Mouse (Mus musculus): ENCODE results near the gene Gdpd2. TPM values are rescaled to one million over a fixed set of nuclear protein-coding genes. Genes with fewer than 3 reads are reported as not detected.

Gdpd2 gene
- polyA plus RNA-seq, 1 experiment from 2014 or later, result 54.6 TPM

DNA sequence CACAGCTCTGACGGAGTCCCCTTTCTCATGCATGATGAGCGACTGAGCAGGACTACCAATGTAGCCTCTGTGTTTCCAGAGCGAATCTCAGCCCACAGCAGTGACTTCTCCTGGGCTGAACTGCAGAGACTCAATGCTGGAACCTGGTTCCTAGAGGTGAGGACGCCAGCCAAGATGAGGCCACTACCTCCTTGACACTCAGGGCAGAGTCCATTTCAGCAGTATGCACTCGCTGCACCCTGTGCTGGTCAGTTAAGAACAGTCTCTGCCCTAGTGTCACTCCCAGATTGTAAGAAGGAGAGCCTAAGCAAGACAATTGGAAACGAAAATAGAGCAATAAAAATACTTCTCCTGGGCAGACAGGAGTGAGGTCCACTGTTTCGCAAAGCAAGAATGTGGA lies 4.7 kb downstream of the Gdpd2 start:
- H3K9me3 ChIP-seq (replicated peaks; ENCODE audit: control insufficient read depth, low read length, poor library complexity, severe bottlenecking), result no peaks in the 10 kb centered on the region
- H3K4me3 ChIP-seq (ENCODE audit: low read depth, low read length), result no peak overlapping the region
- no peak overlapping the region for H3K27ac ChIP-seq (ENCODE audit: low read length)
- WGBS, result 83% methylated on average over 7 of the region's 7 CpGs
- ATAC-seq, result no peak
- H3K27me3 ChIP-seq (ENCODE audit: control insufficient read depth, insufficient read depth, low read depth, low read length), result no peaks in the 10 kb centered on the region
- H3K4me2 ChIP-seq (ENCODE audit: low read length), result no peak overlapping the region
- H3K36me3 ChIP-seq (ENCODE audit: control insufficient read depth, insufficient read depth, low read length), result no peaks in the 10 kb centered on the region
- H3K4me1 ChIP-seq (ENCODE audit: control insufficient read depth, insufficient read depth, low read length), result peaks cover 5% of the 10 kb centered on the region; the same call in 1 of the 2 replicates
- no peak overlapping the region for H3K9ac ChIP-seq (ENCODE audit: low read depth, low read length)

- no peaks in the 10 kb centered on the region for H3K36me3 ChIP-seq (ENCODE audit: control insufficient read depth, insufficient read depth, low read length)
- H3K4me3 ChIP-seq (ENCODE audit: low read depth, low read length), result peak overlapping the region; percentile 35
- H3K27ac ChIP-seq (ENCODE audit: low read length), result no peak overlapping the region; the same call in 1 of the 2 replicates
- peak; percentile 80 for ATAC-seq
- no peaks in the 10 kb centered on the region for H3K9me3 ChIP-seq (replicated peaks; ENCODE audit: control insufficient read depth, low read length, poor library complexity, severe bottlenecking)
- peak overlapping the region; percentile 50 for H3K9ac ChIP-seq (ENCODE audit: low read depth, low read length)
- no peaks in the 10 kb centered on the region for H3K27me3 ChIP-seq (ENCODE audit: control insufficient read depth, insufficient read depth, low read depth, low read length)
- WGBS, result 14% methylated on average over 14 of the region's 14 CpGs
- H3K4me2 ChIP-seq (ENCODE audit: low read length), result peak overlapping the region; percentile 54
- H3K4me1 ChIP-seq (ENCODE audit: control insufficient read depth, insufficient read depth, low read length), result no peaks in the 10 kb centered on the region
Observed at GRCm38 (mm10) chrX:100738918-100739317, 9.2 kb downstream of the Gdpd2 start.

- H3K27me3 ChIP-seq (ENCODE audit: control insufficient read depth, insufficient read depth, low read depth, low read length), result no peaks in the 10 kb centered on the region
- H3K9ac ChIP-seq (ENCODE audit: low read depth, low read length), result peak overlapping the region; percentile 50
- peak overlapping the region; percentile 54 for H3K4me2 ChIP-seq (ENCODE audit: low read length)
- H3K36me3 ChIP-seq (ENCODE audit: control insufficient read depth, insufficient read depth, low read length), result no peaks in the 10 kb centered on the region
- no peaks in the 10 kb centered on the region for H3K4me1 ChIP-seq (ENCODE audit: control insufficient read depth, insufficient read depth, low read length)
- H3K4me3 ChIP-seq (ENCODE audit: low read depth, low read length), result peak overlapping the region; percentile 35
- peak overlapping the region; percentile 28; the same call in 1 of the 2 replicates for H3K27ac ChIP-seq (ENCODE audit: low read length)
- ATAC-seq, result peak; percentile 85
- 20% methylated on average over 10 of the region's 10 CpGs for WGBS
- no peaks in the 10 kb centered on the region for H3K9me3 ChIP-seq (replicated peaks; ENCODE audit: control insufficient read depth, low read length, poor library complexity, severe bottlenecking)
Observed at GRCm38 (mm10) chrX:100739443-100739842, 9.8 kb downstream of the Gdpd2 start.

- H3K9ac ChIP-seq (ENCODE audit: low read depth, low read length), result no peak overlapping the region
- no peak overlapping the region for H3K4me2 ChIP-seq (ENCODE audit: low read length)
- WGBS, result 68% methylated on average over 6 of the region's 6 CpGs
- no peak overlapping the region for H3K27ac ChIP-seq (ENCODE audit: low read length)
- H3K27me3 ChIP-seq (ENCODE audit: control insufficient read depth, insufficient read depth, low read depth, low read length), result no peaks in the 10 kb centered on the region
- no peaks in the 10 kb centered on the region for H3K4me1 ChIP-seq (ENCODE audit: control insufficient read depth, insufficient read depth, low read length)
- H3K36me3 ChIP-seq (ENCODE audit: control insufficient read depth, insufficient read depth, low read length), result no peaks in the 10 kb centered on the region
- H3K4me3 ChIP-seq (ENCODE audit: low read depth, low read length), result no peak overlapping the region
- no peaks in the 10 kb centered on the region for H3K9me3 ChIP-seq (replicated peaks; ENCODE audit: control insufficient read depth, low read length, poor library complexity, severe bottlenecking)
- no peak for ATAC-seq
Observed at GRCm38 (mm10) chrX:100740785-100741184, 11.1 kb downstream of the Gdpd2 start.

- WGBS, result 15% methylated on average over 10 of the region's 10 CpGs
- H3K4me1 ChIP-seq (ENCODE audit: control insufficient read depth, insufficient read depth, low read length), result no peaks in the 10 kb centered on the region
- no peak overlapping the region for H3K4me3 ChIP-seq (ENCODE audit: low read depth, low read length)
- no peak overlapping the region for H3K9ac ChIP-seq (ENCODE audit: low read depth, low read length)
- no peak overlapping the region for H3K27ac ChIP-seq (ENCODE audit: low read length)
- no peaks in the 10 kb centered on the region for H3K9me3 ChIP-seq (replicated peaks; ENCODE audit: control insufficient read depth, low read length, poor library complexity, severe bottlenecking)
- no peaks in the 10 kb centered on the region for H3K36me3 ChIP-seq (ENCODE audit: control insufficient read depth, insufficient read depth, low read length)
- peak; percentile 81 for ATAC-seq
- H3K27me3 ChIP-seq (ENCODE audit: control insufficient read depth, insufficient read depth, low read depth, low read length), result no peaks in the 10 kb centered on the region
- no peak overlapping the region for H3K4me2 ChIP-seq (ENCODE audit: low read length)
Observed at GRCm38 (mm10) chrX:100741940-100742339, 12.3 kb downstream of the Gdpd2 start.

DNA sequence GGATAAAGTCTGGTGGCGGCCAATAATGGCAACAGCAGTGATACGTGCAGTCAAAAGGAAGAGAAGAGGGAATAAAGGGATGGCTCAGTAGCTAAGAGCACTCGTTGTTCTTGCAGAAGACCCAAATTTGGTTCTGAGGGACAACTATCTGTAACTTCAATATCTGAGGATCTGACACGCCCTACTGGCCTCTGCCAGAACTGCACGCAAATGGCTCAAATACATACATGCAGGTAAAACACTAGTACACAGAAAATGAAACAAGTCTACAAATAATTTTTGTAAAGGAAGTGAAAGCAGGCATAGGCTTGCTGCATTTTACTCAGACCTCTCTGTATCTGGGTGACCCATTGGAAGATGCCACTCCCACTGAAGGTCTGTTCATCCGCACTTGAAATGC lies 36.2 kb downstream of the Gdpd2 start:
- Histone ChIP-seq H3K36me3 (ENCODE audit: control insufficient read depth, insufficient read depth, low read length) (no peaks in the 10 kb centered on the region), H3K4me2 (ENCODE audit: low read length) (no peak overlapping the region), H3K27me3 (ENCODE audit: control insufficient read depth, insufficient read depth, low read depth, low read length) (no peaks in the 10 kb centered on the region), H3K9me3 (replicated peaks; ENCODE audit: control insufficient read depth, low read length, poor library complexity, severe bottlenecking) (no peaks in the 10 kb centered on the region), H3K9ac (ENCODE audit: low read depth, low read length) (no peak overlapping the region), H3K4me3 (ENCODE audit: low read depth, low read length) (no peak overlapping the region), H3K27ac (ENCODE audit: low read length) (no peak overlapping the region), H3K4me1 (ENCODE audit: control insufficient read depth, insufficient read depth, low read length) (peaks cover 5% of the 10 kb centered on the region)
- WGBS, result 80% methylated on average over 6 of the region's 6 CpGs
- no peak for ATAC-seq

- Histone ChIP-seq H3K36me3 (ENCODE audit: control insufficient read depth, insufficient read depth, low read length) (no peaks in the 10 kb centered on the region), H3K4me2 (ENCODE audit: low read length) (peak within 1 kb of the TSS; percentile 71), H3K9ac (ENCODE audit: low read depth, low read length) (peak within 1 kb of the TSS; percentile 89), H3K4me3 (ENCODE audit: low read depth, low read length) (peak within 1 kb of the TSS; percentile 70), H3K4me1 (ENCODE audit: control insufficient read depth, insufficient read depth, low read length) (peaks cover 5% of the 10 kb centered on the region), H3K9me3 (replicated peaks; ENCODE audit: control insufficient read depth, low read length, poor library complexity, severe bottlenecking) (no peaks in the 10 kb centered on the region), H3K27ac (ENCODE audit: low read length) (peak within 1 kb of the TSS; percentile 82), H3K27me3 (ENCODE audit: control insufficient read depth, insufficient read depth, low read depth, low read length) (no peaks in the 10 kb centered on the region)
- WGBS, result 20% methylated on average over 24 of the region's 26 CpGs
- ATAC-seq, result peak; percentile 93
Observed at GRCm38 (mm10) chrX:100767181-100767884, 37.7 kb downstream of the Gdpd2 start, which contains the start of gene Dlg3. Gene Dlg3 (plus strand): TSS chrX:100767722.

GRCm38 (mm10) chrX:100767885-100768626 lies 38.4 kb downstream of the Gdpd2 start:
- no peaks in the 10 kb centered on the region for H3K36me3 ChIP-seq (ENCODE audit: control insufficient read depth, insufficient read depth, low read length)
- peak overlapping the region; percentile 70 for H3K4me3 ChIP-seq (ENCODE audit: low read depth, low read length)
- peak overlapping the region; percentile 82 for H3K27ac ChIP-seq (ENCODE audit: low read length)
- H3K4me2 ChIP-seq (ENCODE audit: low read length), result peak overlapping the region; percentile 71
- peaks cover 5% of the 10 kb centered on the region for H3K4me1 ChIP-seq (ENCODE audit: control insufficient read depth, insufficient read depth, low read length)
- 20% methylated on average over 27 of the region's 36 CpGs for WGBS
- H3K27me3 ChIP-seq (ENCODE audit: control insufficient read depth, insufficient read depth, low read depth, low read length), result no peaks in the 10 kb centered on the region
- peak overlapping the region; percentile 89 for H3K9ac ChIP-seq (ENCODE audit: low read depth, low read length)
- H3K9me3 ChIP-seq (replicated peaks; ENCODE audit: control insufficient read depth, low read length, poor library complexity, severe bottlenecking), result no peaks in the 10 kb centered on the region
- peak; percentile 72 for ATAC-seq

GRCm38 (mm10) chrX:100769281-100769680 lies 39.6 kb downstream of the Gdpd2 start:
- Histone ChIP-seq H3K27me3 (ENCODE audit: control insufficient read depth, insufficient read depth, low read depth, low read length) (no peaks in the 10 kb centered on the region), H3K4me3 (ENCODE audit: low read depth, low read length) (peak overlapping the region; percentile 70), H3K36me3 (ENCODE audit: control insufficient read depth, insufficient read depth, low read length) (no peaks in the 10 kb centered on the region), H3K4me1 (ENCODE audit: control insufficient read depth, insufficient read depth, low read length) (peaks cover 5% of the 10 kb centered on the region), H3K9me3 (replicated peaks; ENCODE audit: control insufficient read depth, low read length, poor library complexity, severe bottlenecking) (no peaks in the 10 kb centered on the region), H3K4me2 (ENCODE audit: low read length) (peak overlapping the region; percentile 71), H3K9ac (ENCODE audit: low read depth, low read length) (peak overlapping the region; percentile 89), H3K27ac (ENCODE audit: low read length) (peak overlapping the region; percentile 82)
- 73% methylated on average over 5 of the region's 5 CpGs for WGBS
- no peak for ATAC-seq
